Mouse (Mus musculus) E14TG2a.4 (cell line): Measurements from ENCODE around the gene Celf2.

Experiments used
- CTCF ChIP-seq: conservative IDR thresholded peaks from 2 replicates; pipeline ENCODE4 v1.5.1; 2014; ENCODE audit warnings: low read length
- NANOG ChIP-seq: IDR thresholded peaks from 2 replicates; pipeline ENCODE4 v1.6.1; 2014; ENCODE audit warnings: borderline replicate concordance, low read length, mixed read lengths
- POU5F1 ChIP-seq: IDR thresholded peaks from 2 replicates; pipeline ENCODE4 v1.6.1; 2014; ENCODE audit warnings: low read length, borderline replicate concordance

DNA sequence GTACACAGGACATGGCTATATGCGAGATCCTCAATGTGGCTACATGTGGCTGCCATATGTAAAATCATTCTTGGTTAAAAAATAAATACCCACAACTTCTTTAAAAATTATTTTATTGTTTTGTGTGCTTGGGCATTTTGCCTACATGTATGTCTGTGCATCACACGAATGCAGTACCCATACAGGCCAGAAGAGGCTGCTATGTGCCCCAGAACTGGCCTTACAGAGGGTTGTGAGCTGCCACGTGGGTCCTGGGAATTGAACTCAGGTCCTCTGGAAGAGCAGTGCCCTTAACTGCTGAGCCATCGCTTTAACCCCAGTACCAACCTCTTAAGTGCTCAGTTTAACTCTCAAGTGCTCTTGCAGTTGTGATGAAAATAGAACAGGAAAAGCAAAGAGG, 1018.5 kb downstream of the Celf2 start:
- TF ChIP-seq CTCF, result peak; percentile 76
- no peak for TF ChIP-seq POU5F1
- TF ChIP-seq NANOG, result no peak
